Mouse (Mus musculus) heart, adult 2 months (tissue): ENCODE results near the gene Primpol.

Experiments
- CTCF ChIP-seq: fragments of 200-600 bp; IDR thresholded peaks from 2 replicates; pipeline ENCODE4 v1.8.1; 2022; ENCODE audit warnings: antibody characterized with exemption, mild to moderate bottlenecking, moderate library complexity
- EP300 ChIP-seq: fragments of 200-500 bp; IDR thresholded peaks from 2 replicates; pipeline ENCODE4 v1.6.1; 2011; ENCODE audit warnings: low read depth, low read length, control low read depth; ENCODE audit not compliant: insufficient read depth
- POLR2A ChIP-seq: fragments of 200-500 bp; IDR thresholded peaks from 2 replicates; pipeline ENCODE4 v1.6.1; 2011; ENCODE audit warnings: mild to moderate bottlenecking, low read depth, low read length, control low read depth; ENCODE audit not compliant: insufficient read depth

- no peak for TF ChIP-seq POLR2A
- peak; percentile 54 for TF ChIP-seq CTCF
- no peak for TF ChIP-seq EP300
Measured at GRCm38 (mm10) chr8:46559428-46559827, 57.6 kb downstream of the Primpol start.
